Mouse (Mus musculus): ENCODE data around the gene Fcer1a. TPM values are rescaled to one million over a fixed set of nuclear protein-coding genes. Genes with fewer than 3 reads are reported as not detected.

The Fcer1a gene
- polyA plus RNA-seq, 1 experiment from 2014 or later = not detected

DNA sequence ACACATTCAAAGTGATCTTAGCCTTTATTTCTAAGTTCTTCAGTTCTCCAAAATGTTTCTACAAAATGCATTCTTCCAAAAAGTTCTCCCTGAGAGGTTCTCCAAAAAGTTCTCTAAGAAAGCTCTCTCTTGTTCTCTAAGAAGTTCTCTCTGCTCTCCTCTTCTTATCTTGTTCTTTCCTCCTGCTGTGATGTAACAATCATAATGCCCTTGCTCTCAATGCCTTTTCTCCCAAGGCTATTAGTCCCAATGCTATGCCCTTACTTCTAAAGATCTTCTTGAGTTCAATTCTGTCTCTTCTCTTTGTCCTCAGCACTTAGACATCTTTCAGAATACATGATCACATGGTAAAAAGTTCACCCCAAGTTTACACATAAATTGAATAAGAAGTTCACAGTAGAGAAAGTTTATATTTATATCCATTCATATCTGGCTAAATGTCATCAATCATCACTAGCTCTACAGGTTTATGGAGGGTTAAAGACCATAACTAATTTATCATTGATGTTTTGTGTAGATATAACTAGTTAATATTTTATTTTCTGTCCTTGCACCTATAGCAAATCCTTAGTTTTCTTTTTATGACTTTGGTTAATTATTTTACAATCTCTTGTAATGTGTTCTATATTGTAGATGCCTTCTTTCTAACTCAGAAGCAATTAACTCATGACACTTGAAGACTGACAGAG, 52.7 kb downstream of the Fcer1a start:
- Histone ChIP-seq H3K36me3 (ENCODE audit: control insufficient read depth, insufficient read depth, low read length) (no peaks in the 10 kb centered on the region), H3K27ac (ENCODE audit: low read length) (no peak overlapping the region), H3K9ac (ENCODE audit: low read depth, low read length) (no peak overlapping the region), H3K4me3 (ENCODE audit: low read length) (no peak overlapping the region), H3K27me3 (replicated peaks; ENCODE audit: control insufficient read depth, insufficient read depth, low read length) (no peaks in the 10 kb centered on the region), H3K4me2 (ENCODE audit: low read depth, low read length) (no peak overlapping the region), H3K9me3 (ENCODE audit: control insufficient read depth, low read length) (no peaks in the 10 kb centered on the region), H3K4me1 (ENCODE audit: control insufficient read depth, insufficient read depth, low read length) (no peaks in the 10 kb centered on the region)
- peak; percentile 81 for ATAC-seq

Other genes with a start within 250 kb of the Fcer1a start
- not detected in 2 replicates for gene Olfr1408, start 89.8 kb downstream of the Fcer1a start, polyA plus RNA-seq (2015; fragmentation: Nextera tagmentation; extraction: Ambion mirVana)
- not detected in 2 replicates for gene Olfr1406, start 36.6 kb downstream of the Fcer1a start, polyA plus RNA-seq (2015; fragmentation: Nextera tagmentation; extraction: Ambion mirVana)
- not detected in 2 replicates for gene Olfr218, start 29.4 kb downstream of the Fcer1a start, polyA plus RNA-seq (2015; fragmentation: Nextera tagmentation; extraction: Ambion mirVana)
- not detected in 2 replicates for gene Olfr1404, start 14.8 kb downstream of the Fcer1a start, polyA plus RNA-seq (2015; fragmentation: Nextera tagmentation; extraction: Ambion mirVana)
- not detected in 2 replicates for gene Olfr418, start 38.8 kb upstream of the Fcer1a start, polyA plus RNA-seq (2015; fragmentation: Nextera tagmentation; extraction: Ambion mirVana)
- not detected in 2 replicates for gene Mptx2, start 50.6 kb upstream of the Fcer1a start, polyA plus RNA-seq (2015; fragmentation: Nextera tagmentation; extraction: Ambion mirVana)
- 1.4 and 2.3 TPM in 2 replicates for gene Ackr1, start 106.5 kb upstream of the Fcer1a start, polyA plus RNA-seq (2015; fragmentation: Nextera tagmentation; extraction: Ambion mirVana)
- gene Aim2, start 123.7 kb upstream of the Fcer1a start, polyA plus RNA-seq (2015; fragmentation: Nextera tagmentation; extraction: Ambion mirVana) = 3.9 and 5.3 TPM in 2 replicates
- 1.8 and 2.0 TPM in 2 replicates for gene Cadm3, start 140.5 kb upstream of the Fcer1a start, polyA plus RNA-seq (2015; fragmentation: Nextera tagmentation; extraction: Ambion mirVana)